Mouse (Mus musculus): Measurements from ENCODE around the gene Ace3. TPM values are rescaled to one million over a fixed set of nuclear protein-coding genes. Genes with fewer than 3 reads are reported as not detected.

The Ace3 gene
- polyA plus RNA-seq (2015; fragmentation: Nextera tagmentation; extraction: Ambion mirVana): 0.07 TPM in 1 of 2 replicates, not detected in the other

- no peak within 1 kb of the TSS for H3K4me2 ChIP-seq (ENCODE audit: low read depth, low read length)
- H3K27ac ChIP-seq (ENCODE audit: low read length): no peak within 1 kb of the TSS
- H3K4me1 ChIP-seq (ENCODE audit: control insufficient read depth, insufficient read depth, low read length): no peaks in the 10 kb centered on the region; the same call in 1 of the 2 replicates
- H3K36me3 ChIP-seq (ENCODE audit: control insufficient read depth, insufficient read depth, low read length): no peaks in the 10 kb centered on the region
- H3K4me3 ChIP-seq (ENCODE audit: low read length): no peak within 1 kb of the TSS
- no peaks in the 10 kb centered on the region for H3K9me3 ChIP-seq (ENCODE audit: control insufficient read depth, low read length)
- H3K27me3 ChIP-seq (replicated peaks; ENCODE audit: control insufficient read depth, insufficient read depth, low read length): no peaks in the 10 kb centered on the region
- ATAC-seq: no peak
- WGBS: 90% methylated on average over 3 of the region's 3 CpGs
- H3K9ac ChIP-seq (ENCODE audit: low read depth, low read length): no peak within 1 kb of the TSS
Measured at GRCm38 (mm10) chr11:105994375-105994774, at the start of gene Ace3. Ace3 (plus strand) TSS chr11:105994675.

- peak overlapping the region; percentile 68 for H3K4me3 ChIP-seq (ENCODE audit: low read length)
- peak overlapping the region; percentile 90 for H3K27ac ChIP-seq (ENCODE audit: low read length)
- 60% methylated on average over 16 of the region's 16 CpGs for WGBS
- H3K27me3 ChIP-seq (replicated peaks; ENCODE audit: control insufficient read depth, insufficient read depth, low read length): peaks cover 4% of the 10 kb centered on the region; the same call in 1 of the 2 replicates
- peak overlapping the region; percentile 76 for H3K9ac ChIP-seq (ENCODE audit: low read depth, low read length)
- ATAC-seq: peak; percentile 36
- H3K36me3 ChIP-seq (ENCODE audit: control insufficient read depth, insufficient read depth, low read length): no peaks in the 10 kb centered on the region
- H3K4me2 ChIP-seq (ENCODE audit: low read depth, low read length): peak overlapping the region; percentile 96
- H3K4me1 ChIP-seq (ENCODE audit: control insufficient read depth, insufficient read depth, low read length): peaks cover 15% of the 10 kb centered on the region
- no peaks in the 10 kb centered on the region for H3K9me3 ChIP-seq (ENCODE audit: control insufficient read depth, low read length)
Measured at GRCm38 (mm10) chr11:105944770-105945672, 49.5 kb upstream of the Ace3 start.

- ATAC-seq: no peak
- Histone ChIP-seq H3K9me3 (ENCODE audit: control insufficient read depth, low read length) (no peaks in the 10 kb centered on the region), H3K27me3 (replicated peaks; ENCODE audit: control insufficient read depth, insufficient read depth, low read length) (peaks cover 4% of the 10 kb centered on the region; the same call in 1 of the 2 replicates), H3K4me3 (ENCODE audit: low read length) (no peak overlapping the region), H3K36me3 (ENCODE audit: control insufficient read depth, insufficient read depth, low read length) (no peaks in the 10 kb centered on the region), H3K4me2 (ENCODE audit: low read depth, low read length) (no peak overlapping the region), H3K9ac (ENCODE audit: low read depth, low read length) (no peak overlapping the region), H3K4me1 (ENCODE audit: control insufficient read depth, insufficient read depth, low read length) (peaks cover 15% of the 10 kb centered on the region), H3K27ac (ENCODE audit: low read length) (peak overlapping the region; percentile 42; the same call in 1 of the 2 replicates)
- 33% methylated on average over 11 of the region's 11 CpGs for WGBS
Measured at GRCm38 (mm10) chr11:105946694-105947154, 47.8 kb upstream of the Ace3 start.

- WGBS: 82% methylated on average over 2 of the region's 2 CpGs
- Histone ChIP-seq H3K4me3 (ENCODE audit: low read length) (no peak overlapping the region), H3K36me3 (ENCODE audit: control insufficient read depth, insufficient read depth, low read length) (no peaks in the 10 kb centered on the region), H3K4me1 (ENCODE audit: control insufficient read depth, insufficient read depth, low read length) (peaks cover 15% of the 10 kb centered on the region), H3K27me3 (replicated peaks; ENCODE audit: control insufficient read depth, insufficient read depth, low read length) (peaks cover 4% of the 10 kb centered on the region; the same call in 1 of the 2 replicates), H3K4me2 (ENCODE audit: low read depth, low read length) (no peak overlapping the region), H3K9me3 (ENCODE audit: control insufficient read depth, low read length) (no peaks in the 10 kb centered on the region), H3K27ac (ENCODE audit: low read length) (no peak overlapping the region), H3K9ac (ENCODE audit: low read depth, low read length) (no peak overlapping the region)
- no peak for ATAC-seq
Measured at GRCm38 (mm10) chr11:105948255-105948654, 46.2 kb upstream of the Ace3 start.

GRCm38 (mm10) chr11:105950519-105950918, 44.0 kb upstream of the Ace3 start:
- ATAC-seq: peak; percentile 68
- WGBS: 54% methylated on average over 4 of the region's 4 CpGs
- 0 out of 2 replicates have a peak overlapping the region, but pooled peaks have one; percentile 7 for H3K27ac ChIP-seq (ENCODE audit: low read length)

GRCm38 (mm10) chr11:105951601-105952044, 42.9 kb upstream of the Ace3 start:
- no peaks in the 10 kb centered on the region for H3K9me3 ChIP-seq (ENCODE audit: control insufficient read depth, low read length)

More at GRCm38 (mm10) chr11:105950519-105950918, 44.0 kb upstream of the Ace3 start:
- H3K9ac ChIP-seq (ENCODE audit: low read depth, low read length): no peak overlapping the region
- no peaks in the 10 kb centered on the region for H3K27me3 ChIP-seq (replicated peaks; ENCODE audit: control insufficient read depth, insufficient read depth, low read length)
- H3K4me1 ChIP-seq (ENCODE audit: control insufficient read depth, insufficient read depth, low read length): peaks cover 5% of the 10 kb centered on the region; the same call in 1 of the 2 replicates
- no peaks in the 10 kb centered on the region for H3K9me3 ChIP-seq (ENCODE audit: control insufficient read depth, low read length)
- H3K4me3 ChIP-seq (ENCODE audit: low read length): no peak overlapping the region
- H3K4me2 ChIP-seq (ENCODE audit: low read depth, low read length): no peak overlapping the region
- H3K36me3 ChIP-seq (ENCODE audit: control insufficient read depth, insufficient read depth, low read length): no peaks in the 10 kb centered on the region

GRCm38 (mm10) chr11:105952111-105952510, 42.4 kb upstream of the Ace3 start:
- 87% methylated on average over 9 of the region's 9 CpGs for WGBS
- H3K27me3 ChIP-seq (replicated peaks; ENCODE audit: control insufficient read depth, insufficient read depth, low read length): no peaks in the 10 kb centered on the region
- no peaks in the 10 kb centered on the region for H3K9me3 ChIP-seq (ENCODE audit: control insufficient read depth, low read length)
- H3K4me2 ChIP-seq (ENCODE audit: low read depth, low read length): no peak overlapping the region
- H3K4me1 ChIP-seq (ENCODE audit: control insufficient read depth, insufficient read depth, low read length): no peaks in the 10 kb centered on the region
- no peak for ATAC-seq
- H3K27ac ChIP-seq (ENCODE audit: low read length): no peak overlapping the region
- H3K36me3 ChIP-seq (ENCODE audit: control insufficient read depth, insufficient read depth, low read length): no peaks in the 10 kb centered on the region
- no peak overlapping the region for H3K9ac ChIP-seq (ENCODE audit: low read depth, low read length)
- no peak overlapping the region for H3K4me3 ChIP-seq (ENCODE audit: low read length)

More at GRCm38 (mm10) chr11:105951601-105952044, 42.9 kb upstream of the Ace3 start:
- no peak for ATAC-seq
- Histone ChIP-seq H3K9ac (ENCODE audit: low read depth, low read length) (no peak overlapping the region; the same call in 1 of the 2 replicates), H3K27ac (ENCODE audit: low read length) (no peak overlapping the region), H3K36me3 (ENCODE audit: control insufficient read depth, insufficient read depth, low read length) (no peaks in the 10 kb centered on the region), H3K27me3 (replicated peaks; ENCODE audit: control insufficient read depth, insufficient read depth, low read length) (no peaks in the 10 kb centered on the region), H3K4me1 (ENCODE audit: control insufficient read depth, insufficient read depth, low read length) (peaks cover under 1% of the 10 kb centered on the region; the same call in 1 of the 2 replicates), H3K4me2 (ENCODE audit: low read depth, low read length) (no peak overlapping the region), H3K4me3 (ENCODE audit: low read length) (no peak overlapping the region)
- 73% methylated on average over 3 of the region's 3 CpGs for WGBS

GRCm38 (mm10) chr11:105952911-105953386, 41.5 kb upstream of the Ace3 start, which contains the start of gene Cyb561:
Cyb561 (minus strand) TSS chr11:105953336.
- WGBS: 73% methylated on average over 12 of the region's 12 CpGs
- no peak within 1 kb of the TSS for H3K27ac ChIP-seq (ENCODE audit: low read length)
- no peak for ATAC-seq

GRCm38 (mm10) chr11:105953402-105953801, 41.1 kb upstream of the Ace3 start:
- H3K27me3 ChIP-seq (replicated peaks; ENCODE audit: control insufficient read depth, insufficient read depth, low read length): no peaks in the 10 kb centered on the region
- H3K36me3 ChIP-seq (ENCODE audit: control insufficient read depth, insufficient read depth, low read length): no peaks in the 10 kb centered on the region
- ATAC-seq: no peak
- H3K4me1 ChIP-seq (ENCODE audit: control insufficient read depth, insufficient read depth, low read length): no peaks in the 10 kb centered on the region
- H3K4me3 ChIP-seq (ENCODE audit: low read length): no peak overlapping the region
- no peak overlapping the region for H3K9ac ChIP-seq (ENCODE audit: low read depth, low read length)
- H3K9me3 ChIP-seq (ENCODE audit: control insufficient read depth, low read length): no peaks in the 10 kb centered on the region
- H3K27ac ChIP-seq (ENCODE audit: low read length): no peak overlapping the region
- WGBS: 65% methylated on average over 6 of the region's 6 CpGs
- H3K4me2 ChIP-seq (ENCODE audit: low read depth, low read length): no peak overlapping the region

More at GRCm38 (mm10) chr11:105952911-105953386, 41.5 kb upstream of the Ace3 start, which contains the start of gene Cyb561:
- H3K4me1 ChIP-seq (ENCODE audit: control insufficient read depth, insufficient read depth, low read length): no peaks in the 10 kb centered on the region
- H3K36me3 ChIP-seq (ENCODE audit: control insufficient read depth, insufficient read depth, low read length): no peaks in the 10 kb centered on the region
- H3K27me3 ChIP-seq (replicated peaks; ENCODE audit: control insufficient read depth, insufficient read depth, low read length): no peaks in the 10 kb centered on the region
- no peak within 1 kb of the TSS for H3K9ac ChIP-seq (ENCODE audit: low read depth, low read length)
- no peak within 1 kb of the TSS for H3K4me2 ChIP-seq (ENCODE audit: low read depth, low read length)
- H3K4me3 ChIP-seq (ENCODE audit: low read length): no peak within 1 kb of the TSS
- no peaks in the 10 kb centered on the region for H3K9me3 ChIP-seq (ENCODE audit: control insufficient read depth, low read length)
